Mouse (Mus musculus) C2C12 (cell line): ENCODE data around the gene Ddx42.

Experiments
- CEBPB ChIP-seq: IDR thresholded peaks from one replicate; pipeline ENCODE4 v1.6.1; 2011; ENCODE audit warnings: low read depth, mild to moderate bottlenecking, control low read depth, moderate library complexity
- CTCF ChIP-seq: IDR thresholded peaks from one replicate; pipeline ENCODE4 v1.5.1; 2011; ENCODE audit not compliant: control insufficient read depth, insufficient read depth, insufficient read length
- FOSL1 ChIP-seq: IDR thresholded peaks from one replicate; pipeline ENCODE4 v1.8.0; 2011; ENCODE audit warnings: mild to moderate bottlenecking, low read length; ENCODE audit not compliant: poor library complexity, insufficient read depth, severe bottlenecking
- MAX ChIP-seq: IDR thresholded peaks from one replicate; pipeline ENCODE4 v1.6.1; 2011; ENCODE audit warnings: mild to moderate bottlenecking, control low read depth
- MYOD1 ChIP-seq: IDR thresholded peaks from one replicate; pipeline ENCODE4 v1.6.1; 2011; ENCODE audit warnings: low read depth; ENCODE audit not compliant: control insufficient read depth, insufficient read length
- MYOG ChIP-seq: IDR thresholded peaks from one replicate; pipeline ENCODE4 v1.6.1; 2011; ENCODE audit not compliant: control insufficient read depth, insufficient read length; ENCODE audit errors: extremely low read depth
- USF1 ChIP-seq: IDR thresholded peaks from one replicate; pipeline ENCODE4 v1.6.1; 2011; ENCODE audit warnings: low read depth, mild to moderate bottlenecking, control low read depth, moderate library complexity

DNA sequence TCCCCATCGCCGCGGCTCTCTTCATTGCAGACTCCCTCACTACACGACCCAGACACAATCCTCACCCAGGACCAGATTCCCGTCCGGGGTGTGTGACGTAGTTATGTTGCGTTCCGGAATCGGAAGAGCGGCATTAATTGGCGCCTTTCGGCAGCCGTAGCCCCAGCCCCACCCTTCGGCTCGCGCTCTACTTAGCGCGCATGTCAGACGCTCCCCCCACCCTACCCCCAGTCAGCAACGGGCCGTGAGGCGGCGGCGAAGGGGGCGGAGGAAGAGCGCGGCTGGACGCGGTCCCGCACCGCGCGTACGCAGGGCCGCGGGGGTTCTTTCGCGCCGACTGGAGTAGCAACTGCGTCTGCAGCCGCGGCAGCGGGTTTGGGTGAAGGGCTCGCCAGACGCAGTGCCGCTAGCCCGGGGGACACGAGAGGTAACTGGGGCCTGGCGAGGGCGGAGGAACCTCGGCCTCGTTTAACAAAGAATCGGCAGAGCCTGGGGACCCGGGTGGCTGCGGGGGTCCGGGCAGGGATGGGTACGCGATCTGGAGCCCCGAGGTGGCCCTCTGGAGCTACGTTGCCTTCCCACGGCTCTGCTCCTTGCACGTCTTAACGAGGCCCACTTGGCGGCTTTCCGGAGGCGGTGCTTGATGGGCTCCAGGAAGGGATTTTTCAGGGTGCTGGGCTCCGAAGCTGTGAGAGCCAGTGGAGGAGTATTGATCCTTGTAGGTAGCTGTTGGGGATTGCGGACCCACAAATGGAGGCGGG lies at the start of gene Ddx42:
- TF ChIP-seq MAX (no peak), CTCF (no peak), USF1 (no peak), MYOD1 (no peak), FOSL1 (no peak), MYOG (no peak), CEBPB (no peak)
